Mouse (Mus musculus): ENCODE measurements around the gene Olfr49.

DNA sequence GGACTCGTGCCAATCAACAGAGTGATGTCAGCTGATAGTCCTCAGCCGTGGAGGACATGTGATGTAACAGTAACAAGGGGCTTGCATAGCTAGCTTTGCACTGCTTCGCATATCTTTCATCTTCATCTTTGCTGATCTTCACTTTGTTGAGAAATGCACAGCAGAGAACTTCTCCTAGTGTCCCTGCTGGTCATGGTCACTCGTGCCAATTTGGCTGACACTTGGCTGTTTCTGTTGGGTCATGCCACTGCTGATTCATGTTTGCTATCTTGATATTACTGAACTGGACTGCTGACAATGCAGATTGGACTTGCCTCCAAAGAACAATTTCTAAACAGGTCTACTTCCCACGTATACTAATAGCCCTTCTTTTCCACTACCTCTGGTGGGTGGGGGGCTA lies 15.4 kb upstream of the Olfr49 start:
- TF ChIP-seq POLR2A (IDR thresholded peaks at IDR 0.05; ENCODE audit: control insufficient read depth, extremely low read depth, insufficient read depth, low read length, poor library complexity) (no peak), CTCF (IDR thresholded peaks at IDR 0.05; ENCODE audit: borderline replicate concordance, control insufficient read depth, extremely low read depth, insufficient read depth, low read length, poor library complexity) (no peak)

All from thymus, adult 2 months (tissue).